Mouse (Mus musculus): ENCODE results near the gene Oas1h. TPM values are rescaled to one million over a fixed set of nuclear protein-coding genes. Genes with fewer than 3 reads are reported as not detected.
"Not testable (repeated sequence)": the region's sequence is repeated elsewhere in the genome, so short reads cannot be mapped to it uniquely, and the experiment has no call there.

The Oas1h gene
- polyA plus RNA-seq, 1 experiment from 2014 or later = not detected

- Histone ChIP-seq H3K27ac (ENCODE audit: low read length) (no peak overlapping the region), H3K4me2 (replicated peaks; ENCODE audit: low read depth, low read length) (no peak overlapping the region), H3K27me3 (ENCODE audit: control insufficient read depth, insufficient read depth, low read length) (no peaks in the 10 kb centered on the region), H3K9ac (replicated peaks; ENCODE audit: low read depth, low read length) (no peak overlapping the region), H3K36me3 (ENCODE audit: control insufficient read depth, insufficient read depth, low read length) (no peaks in the 10 kb centered on the region), H3K4me3 (ENCODE audit: low read depth, low read length) (no peak overlapping the region), H3K9me3 (ENCODE audit: control insufficient read depth, low read depth, low read length) (no peaks in the 10 kb centered on the region), H3K4me1 (ENCODE audit: control insufficient read depth, insufficient read depth, low read length) (no peaks in the 10 kb centered on the region)
- ATAC-seq (ENCODE audit: insufficient number of reproducible peaks, insufficient read depth, low FRiP score, low read depth) = no peak
- 79% methylated on average over 7 of the region's 7 CpGs for WGBS
These were observed 9.6 kb downstream of the Oas1h start for GRCm38 (mm10) chr5:120870782-120871181.

- Histone ChIP-seq H3K4me3 (ENCODE audit: low read depth, low read length) (no peak overlapping the region), H3K27me3 (ENCODE audit: control insufficient read depth, insufficient read depth, low read length) (no peaks in the 10 kb centered on the region), H3K4me1 (ENCODE audit: control insufficient read depth, insufficient read depth, low read length) (no peaks in the 10 kb centered on the region), H3K27ac (ENCODE audit: low read length) (no peak overlapping the region), H3K4me2 (replicated peaks; ENCODE audit: low read depth, low read length) (no peak overlapping the region), H3K9ac (replicated peaks; ENCODE audit: low read depth, low read length) (no peak overlapping the region), H3K9me3 (ENCODE audit: control insufficient read depth, low read depth, low read length) (no peaks in the 10 kb centered on the region), H3K36me3 (ENCODE audit: control insufficient read depth, insufficient read depth, low read length) (no peaks in the 10 kb centered on the region)
- 46% methylated on average over 2 of the region's 2 CpGs for WGBS
- ATAC-seq (ENCODE audit: insufficient number of reproducible peaks, insufficient read depth, low FRiP score, low read depth) = no peak
These were observed 10.2 kb downstream of the Oas1h start for GRCm38 (mm10) chr5:120871469-120871868.

GRCm38 (mm10) chr5:120876839-120877238 is 15.6 kb downstream of the Oas1h start:
- not testable (repeated sequence) for H3K4me1 ChIP-seq (ENCODE audit: control insufficient read depth, insufficient read depth, low read length); H3K4me3 ChIP-seq (ENCODE audit: low read depth, low read length); ATAC-seq (ENCODE audit: insufficient number of reproducible peaks, insufficient read depth, low FRiP score, low read depth); H3K9me3 ChIP-seq (ENCODE audit: control insufficient read depth, low read depth, low read length); H3K36me3 ChIP-seq (ENCODE audit: control insufficient read depth, insufficient read depth, low read length); H3K27me3 ChIP-seq (ENCODE audit: control insufficient read depth, insufficient read depth, low read length); H3K4me2 ChIP-seq (replicated peaks; ENCODE audit: low read depth, low read length); H3K27ac ChIP-seq (ENCODE audit: low read length); H3K9ac ChIP-seq (replicated peaks; ENCODE audit: low read depth, low read length)
- 63% methylated on average over 2 of the region's 3 CpGs for WGBS

- H3K27me3 ChIP-seq (ENCODE audit: control insufficient read depth, insufficient read depth, low read length); H3K9me3 ChIP-seq (ENCODE audit: control insufficient read depth, low read depth, low read length); H3K4me1 ChIP-seq (ENCODE audit: control insufficient read depth, insufficient read depth, low read length); H3K4me2 ChIP-seq (replicated peaks; ENCODE audit: low read depth, low read length); H3K27ac ChIP-seq (ENCODE audit: low read length); H3K4me3 ChIP-seq (ENCODE audit: low read depth, low read length); ATAC-seq (ENCODE audit: insufficient number of reproducible peaks, insufficient read depth, low FRiP score, low read depth); H3K36me3 ChIP-seq (ENCODE audit: control insufficient read depth, insufficient read depth, low read length); H3K9ac ChIP-seq (replicated peaks; ENCODE audit: low read depth, low read length): not testable (repeated sequence)
- 69% methylated on average over 2 of the region's 2 CpGs for WGBS
These were observed 16.2 kb downstream of the Oas1h start for GRCm38 (mm10) chr5:120877407-120877806.

- H3K36me3 ChIP-seq (ENCODE audit: control insufficient read depth, insufficient read depth, low read length); H3K9ac ChIP-seq (replicated peaks; ENCODE audit: low read depth, low read length); H3K9me3 ChIP-seq (ENCODE audit: control insufficient read depth, low read depth, low read length); H3K4me3 ChIP-seq (ENCODE audit: low read depth, low read length); ATAC-seq (ENCODE audit: insufficient number of reproducible peaks, insufficient read depth, low FRiP score, low read depth); H3K4me1 ChIP-seq (ENCODE audit: control insufficient read depth, insufficient read depth, low read length); H3K4me2 ChIP-seq (replicated peaks; ENCODE audit: low read depth, low read length); H3K27me3 ChIP-seq (ENCODE audit: control insufficient read depth, insufficient read depth, low read length); H3K27ac ChIP-seq (ENCODE audit: low read length): not testable (repeated sequence)
- 57% methylated on average over 2 of the region's 2 CpGs for WGBS
These were observed 17.6 kb downstream of the Oas1h start for GRCm38 (mm10) chr5:120878803-120879202.

GRCm38 (mm10) chr5:120881681-120882080 is 20.5 kb downstream of the Oas1h start:
- H3K9me3 ChIP-seq (ENCODE audit: control insufficient read depth, low read depth, low read length); H3K4me1 ChIP-seq (ENCODE audit: control insufficient read depth, insufficient read depth, low read length); H3K36me3 ChIP-seq (ENCODE audit: control insufficient read depth, insufficient read depth, low read length); ATAC-seq (ENCODE audit: insufficient number of reproducible peaks, insufficient read depth, low FRiP score, low read depth); H3K9ac ChIP-seq (replicated peaks; ENCODE audit: low read depth, low read length); H3K27me3 ChIP-seq (ENCODE audit: control insufficient read depth, insufficient read depth, low read length); H3K4me3 ChIP-seq (ENCODE audit: low read depth, low read length); H3K4me2 ChIP-seq (replicated peaks; ENCODE audit: low read depth, low read length); H3K27ac ChIP-seq (ENCODE audit: low read length): not testable (repeated sequence)
- 91% methylated on average over 6 of the region's 6 CpGs for WGBS

- WGBS = 6% methylated on average over 5 of the region's 9 CpGs
- not testable (repeated sequence) for H3K9me3 ChIP-seq (ENCODE audit: control insufficient read depth, low read depth, low read length); H3K27ac ChIP-seq (ENCODE audit: low read length); H3K9ac ChIP-seq (replicated peaks; ENCODE audit: low read depth, low read length); H3K4me1 ChIP-seq (ENCODE audit: control insufficient read depth, insufficient read depth, low read length); ATAC-seq (ENCODE audit: insufficient number of reproducible peaks, insufficient read depth, low FRiP score, low read depth); H3K27me3 ChIP-seq (ENCODE audit: control insufficient read depth, insufficient read depth, low read length); H3K4me2 ChIP-seq (replicated peaks; ENCODE audit: low read depth, low read length); H3K4me3 ChIP-seq (ENCODE audit: low read depth, low read length); H3K36me3 ChIP-seq (ENCODE audit: control insufficient read depth, insufficient read depth, low read length)
These were observed 26.2 kb downstream of the Oas1h start, which contains the start of gene Oas1g for GRCm38 (mm10) chr5:120887413-120887812. Gene Oas1g (minus strand): TSS chr5:120887613.

GRCm38 (mm10) chr5:120887831-120888230 is 26.6 kb downstream of the Oas1h start:
- no peak for ATAC-seq (ENCODE audit: insufficient number of reproducible peaks, insufficient read depth, low FRiP score, low read depth)
- H3K4me1 ChIP-seq (ENCODE audit: control insufficient read depth, insufficient read depth, low read length) = no peaks in the 10 kb centered on the region
- no peaks in the 10 kb centered on the region for H3K36me3 ChIP-seq (ENCODE audit: control insufficient read depth, insufficient read depth, low read length)
- H3K4me2 ChIP-seq (replicated peaks; ENCODE audit: low read depth, low read length) = no peak overlapping the region
- no peaks in the 10 kb centered on the region for H3K27me3 ChIP-seq (ENCODE audit: control insufficient read depth, insufficient read depth, low read length)
- H3K4me3 ChIP-seq (ENCODE audit: low read depth, low read length) = no peak overlapping the region
- no peak overlapping the region for H3K27ac ChIP-seq (ENCODE audit: low read length)
- WGBS = 44% methylated on average over 6 of the region's 6 CpGs
- H3K9me3 ChIP-seq (ENCODE audit: control insufficient read depth, low read depth, low read length) = no peaks in the 10 kb centered on the region
- no peak overlapping the region for H3K9ac ChIP-seq (replicated peaks; ENCODE audit: low read depth, low read length)

- not testable (repeated sequence) for H3K27ac ChIP-seq (ENCODE audit: low read length); H3K4me2 ChIP-seq (replicated peaks; ENCODE audit: low read depth, low read length); H3K36me3 ChIP-seq (ENCODE audit: control insufficient read depth, insufficient read depth, low read length); H3K4me3 ChIP-seq (ENCODE audit: low read depth, low read length); ATAC-seq (ENCODE audit: insufficient number of reproducible peaks, insufficient read depth, low FRiP score, low read depth); H3K27me3 ChIP-seq (ENCODE audit: control insufficient read depth, insufficient read depth, low read length); H3K9ac ChIP-seq (replicated peaks; ENCODE audit: low read depth, low read length); H3K9me3 ChIP-seq (ENCODE audit: control insufficient read depth, low read depth, low read length); H3K4me1 ChIP-seq (ENCODE audit: control insufficient read depth, insufficient read depth, low read length)
- 39% methylated on average over 4 of the region's 4 CpGs for WGBS
These were observed 27.1 kb downstream of the Oas1h start for GRCm38 (mm10) chr5:120888294-120888815.
